Mouse (Mus musculus) lung, embryonic 14.5 days (tissue): ENCODE data around the gene Traf2. TPM values are rescaled to one million over a fixed set of nuclear protein-coding genes. Genes with fewer than 3 reads are reported as not detected.

ENCODE experiments used
- ATAC-seq: fragments of 200-750 bp; cut with Nextera tagmentation; 2 replicates; pipeline ENCODE4 v1.8.0; 2017; ENCODE audit warnings: mild to moderate bottlenecking, moderate TSS enrichment, moderate library complexity; ENCODE audit not compliant: insufficient read depth
- DNase-seq: peaks from one replicate; pipeline ENCODE4 v3.0.0-alpha.2; 2015
- H3K27ac ChIP-seq: fragments of 300-500 bp; sonication (generic); 2 replicates; pipeline ENCODE4 v1.5.1; 2014; ENCODE audit warnings: low read depth, mild to moderate bottlenecking, moderate library complexity
- H3K27me3 ChIP-seq: fragments of 300-500 bp; sonication (generic); 2 replicates; pipeline ENCODE4 v1.6.1; 2014; ENCODE audit warnings: low read length, control low read depth; ENCODE audit not compliant: insufficient read depth
- H3K36me3 ChIP-seq: fragments of 300-500 bp; sonication (generic); 2 replicates; pipeline ENCODE4 v1.6.1; 2014; ENCODE audit warnings: control low read depth; ENCODE audit not compliant: insufficient read depth
- H3K4me1 ChIP-seq: fragments of 300-500 bp; sonication (generic); 2 replicates; pipeline ENCODE4 v1.6.1; 2014; ENCODE audit warnings: antibody characterized with exemption, control low read depth; ENCODE audit not compliant: insufficient read depth
- H3K4me2 ChIP-seq: fragments of 300-500 bp; sonication (generic); 2 replicates; pipeline ENCODE4 v1.6.1; 2014; ENCODE audit warnings: mild to moderate bottlenecking
- H3K4me3 ChIP-seq: fragments of 300-500 bp; sonication (generic); 2 replicates; pipeline ENCODE4 v1.5.1; 2014; ENCODE audit warnings: low read depth, low read length
- H3K9ac ChIP-seq: fragments of 300-500 bp; sonication (generic); 2 replicates; pipeline ENCODE4 v1.6.1; 2014
- H3K9me3 ChIP-seq: fragments of 300-500 bp; sonication (generic); 2 replicates; pipeline ENCODE4 v1.6.1; 2016; ENCODE audit warnings: low read depth, low read length, control low read depth
- CTCF ChIP-seq: IDR thresholded peaks from 2 replicates; pipeline ENCODE4 v1.5.1; 2016; ENCODE audit warnings: antibody characterized with exemption, low read depth
- WGBS: fragments of 180-500 bp; shearing (Covaris S2); extraction: QIAGEN DNeasy Blood & Tissue Kit; methylation state at CpG from one replicate; pipeline ENCODE4 v1.1.7; 2014; 5-methylcytosine and 5-hydroxymethylcytosine counted together
- polyA plus RNA-seq: library from polyadenylated mRNA; unstranded; fragments of >200 nt; fragmentation: Nextera tagmentation; extraction: Ambion mirVana; gene quantifications from 2 replicates; pipeline ENCODE4 v1.2.1, GENCODE M21; 2014

The Traf2 gene
- polyA plus RNA-seq, 1 experiment from 2014 or later = 35.3 TPM

DNA sequence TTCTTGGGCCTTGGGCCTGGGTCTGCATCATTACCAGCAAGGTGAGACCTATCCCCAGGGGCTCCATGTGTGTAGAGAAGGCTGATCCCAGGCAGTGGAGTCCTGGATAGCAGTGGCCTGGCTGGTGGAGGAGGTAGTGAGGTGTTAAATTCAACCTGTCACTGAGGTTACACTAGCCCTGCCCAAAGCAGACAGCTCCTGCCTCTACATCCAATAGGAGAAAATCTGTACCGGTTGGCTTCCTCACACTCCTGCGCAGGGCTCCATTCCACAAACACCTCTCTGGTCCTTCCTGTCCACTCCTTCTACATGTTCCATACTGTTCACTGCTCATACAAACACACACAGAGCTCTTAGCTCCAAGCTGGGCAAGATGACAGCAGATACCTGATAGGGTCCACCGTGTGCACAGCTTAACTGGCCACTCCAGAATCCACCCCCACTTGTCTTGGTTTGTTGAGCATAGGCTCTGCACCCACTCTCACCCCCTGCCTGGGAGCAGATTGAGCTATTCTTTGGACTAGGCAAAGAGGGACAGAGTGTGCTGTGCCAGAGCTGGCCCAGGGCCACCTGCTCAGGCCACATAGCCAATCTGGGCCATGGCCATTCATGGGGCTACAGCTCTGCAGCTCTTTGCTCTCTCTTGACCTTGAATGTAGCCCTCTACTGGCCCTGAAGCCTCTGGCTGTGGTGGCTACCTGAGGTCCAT, 68.6 kb downstream of the Traf2 start:
- no peak overlapping the region for H3K9ac ChIP-seq
- no peaks in the 10 kb centered on the region for H3K4me1 ChIP-seq
- no peaks in the 10 kb centered on the region for H3K27me3 ChIP-seq
- H3K36me3 ChIP-seq = no peaks in the 10 kb centered on the region
- ATAC-seq (no peak), DNase-seq (no peak)
- H3K4me2 ChIP-seq = no peak overlapping the region
- H3K9me3 ChIP-seq = no peaks in the 10 kb centered on the region
- no peak overlapping the region for H3K27ac ChIP-seq
- TF ChIP-seq CTCF = no peak
- H3K4me3 ChIP-seq = no peak overlapping the region
- WGBS = 79% methylated on average over 3 of the region's 3 CpGs

DNA sequence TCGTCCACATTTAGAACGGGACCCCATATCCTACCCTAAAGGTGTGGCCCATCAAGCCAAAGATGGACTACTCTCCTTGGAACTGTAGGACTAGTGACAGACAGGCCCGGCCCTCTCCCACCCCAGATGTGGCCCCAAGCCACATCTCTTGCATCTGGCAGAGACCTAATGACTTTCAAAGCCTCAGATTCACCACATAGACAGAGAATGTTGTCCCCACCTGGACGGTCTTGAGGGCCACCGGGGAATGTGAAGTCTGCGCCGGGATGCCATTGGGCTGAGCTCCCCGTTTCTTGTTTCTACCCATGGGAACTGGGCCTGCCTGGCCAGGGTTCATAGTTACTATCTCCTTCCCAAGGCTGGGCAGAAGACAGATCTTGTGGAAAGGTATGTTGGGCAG, 69.2 kb downstream of the Traf2 start:
- no peaks in the 10 kb centered on the region for H3K4me1 ChIP-seq
- WGBS = 82% methylated on average over 8 of the region's 8 CpGs
- DNase-seq (no peak), ATAC-seq (no peak)
- no peak overlapping the region for H3K4me2 ChIP-seq
- H3K27ac ChIP-seq = no peak overlapping the region
- no peak overlapping the region for H3K4me3 ChIP-seq
- H3K27me3 ChIP-seq = no peaks in the 10 kb centered on the region
- no peak for TF ChIP-seq CTCF
- no peaks in the 10 kb centered on the region for H3K9me3 ChIP-seq
- H3K36me3 ChIP-seq = no peaks in the 10 kb centered on the region
- H3K9ac ChIP-seq = no peak overlapping the region

DNA sequence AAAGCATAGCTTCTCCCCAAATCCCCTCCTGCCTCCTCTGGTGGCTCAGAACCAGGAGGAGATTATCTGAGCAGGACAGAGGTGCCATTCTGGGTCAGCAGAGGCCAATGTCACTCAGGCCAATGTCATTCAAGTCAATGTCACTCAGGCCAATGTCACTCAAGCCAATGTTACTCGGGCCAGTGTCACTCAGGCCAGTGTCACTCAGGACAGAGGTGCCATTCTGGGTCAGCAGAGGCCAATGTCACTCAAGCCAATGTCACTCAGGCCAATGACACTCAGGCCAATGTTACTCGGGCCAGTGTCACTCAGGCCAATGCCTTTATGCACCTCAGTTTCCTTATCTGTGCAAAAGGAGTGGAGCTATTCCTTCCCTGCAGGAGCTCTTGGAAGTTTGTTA, 74.2 kb downstream of the Traf2 start:
- no peaks in the 10 kb centered on the region for H3K4me1 ChIP-seq
- H3K9me3 ChIP-seq = no peaks in the 10 kb centered on the region
- no peak overlapping the region for H3K4me2 ChIP-seq
- H3K27me3 ChIP-seq = no peaks in the 10 kb centered on the region
- TF ChIP-seq CTCF = no peak
- 70% methylated on average over 2 of the region's 2 CpGs for WGBS
- DNase-seq (no peak), ATAC-seq (no peak)
- no peak overlapping the region for H3K27ac ChIP-seq
- H3K36me3 ChIP-seq = no peaks in the 10 kb centered on the region
- H3K4me3 ChIP-seq = no peak overlapping the region
- no peak overlapping the region for H3K9ac ChIP-seq

DNA sequence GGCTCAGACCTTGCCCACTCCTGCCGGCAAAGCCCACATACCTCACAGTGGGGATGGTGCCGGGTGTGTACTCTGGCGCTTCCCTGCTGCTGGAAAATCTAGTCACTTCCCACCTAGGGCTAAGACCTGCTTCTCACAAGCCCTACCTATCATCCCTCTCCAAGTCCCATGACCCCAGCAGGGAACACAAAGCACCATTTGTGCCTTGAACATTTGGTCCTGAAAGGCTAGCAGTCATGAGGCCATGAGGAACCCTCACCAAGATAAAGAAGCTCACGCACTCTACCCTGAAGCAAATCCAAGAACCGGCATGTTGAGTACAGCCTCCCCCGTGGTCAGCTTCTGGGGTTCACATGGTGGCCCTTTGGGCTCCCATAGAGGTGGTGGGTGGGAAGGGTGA, 76.8 kb downstream of the Traf2 start, which contains the start of gene Ptgds:
Ptgds (minus strand) TSS at position 78 of the 400 bp plus-strand sequence.
- Histone ChIP-seq H3K27ac (no peak within 1 kb of the TSS), H3K9ac (no peak within 1 kb of the TSS), H3K4me1 (no peaks in the 10 kb centered on the region), H3K9me3 (no peaks in the 10 kb centered on the region), H3K36me3 (no peaks in the 10 kb centered on the region), H3K27me3 (no peaks in the 10 kb centered on the region), H3K4me3 (no peak within 1 kb of the TSS), H3K4me2 (no peak within 1 kb of the TSS)
- 32% methylated on average over 6 of the region's 6 CpGs for WGBS
- no peak for TF ChIP-seq CTCF
- DNase-seq = no peak
- no peak for ATAC-seq

DNA sequence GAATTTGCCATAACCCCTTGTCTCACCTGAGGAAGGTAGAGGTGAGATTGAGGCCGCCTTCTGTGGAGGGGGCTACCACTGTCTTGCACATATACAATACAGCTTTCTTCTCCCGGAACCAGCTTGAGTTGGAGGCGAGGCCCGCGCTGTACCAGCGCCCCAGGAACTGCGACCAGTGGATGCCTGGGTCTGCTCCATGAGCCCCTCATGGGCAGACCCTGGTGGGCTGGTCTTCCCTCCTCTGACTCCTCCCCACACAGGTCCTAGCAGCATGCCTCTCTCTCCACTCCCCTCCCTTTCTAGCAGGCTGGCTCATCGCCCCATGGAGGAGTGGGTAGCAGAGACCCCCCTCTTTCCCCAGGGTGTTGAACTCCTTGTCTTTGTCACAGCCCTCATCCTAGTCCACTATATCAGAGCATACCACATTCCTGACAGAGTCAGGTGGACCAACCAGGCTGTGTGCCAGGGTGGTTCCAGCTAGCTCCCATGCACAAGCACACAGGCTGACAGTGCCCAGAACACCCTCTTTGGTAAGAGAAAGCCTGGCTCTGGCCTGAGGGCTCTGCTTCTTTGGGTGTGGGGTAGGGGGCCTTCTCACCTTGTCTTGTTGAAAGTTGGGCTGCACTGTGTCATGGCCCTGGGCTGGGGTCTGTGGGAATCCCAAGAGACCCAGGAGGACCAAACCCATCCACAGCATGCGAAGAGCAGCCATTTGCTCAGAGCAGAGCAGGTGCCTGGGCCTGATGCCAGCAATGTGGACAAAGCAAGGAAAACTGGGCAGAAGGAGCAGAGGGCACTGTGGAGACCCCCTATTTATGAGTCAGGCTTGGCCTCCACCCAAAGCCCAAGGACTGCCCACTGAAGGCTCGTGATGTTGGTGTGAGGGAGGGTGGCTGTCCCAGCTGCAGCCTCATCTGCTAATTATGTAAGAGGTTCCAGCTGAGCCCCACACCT, 77.5 kb downstream of the Traf2 start:
- WGBS = 63% methylated on average over 10 of the region's 10 CpGs
- Histone ChIP-seq H3K9me3 (no peaks in the 10 kb centered on the region), H3K36me3 (no peaks in the 10 kb centered on the region), H3K9ac (no peak overlapping the region), H3K27ac (no peak overlapping the region), H3K4me1 (no peaks in the 10 kb centered on the region), H3K4me2 (no peak overlapping the region), H3K4me3 (no peak overlapping the region), H3K27me3 (no peaks in the 10 kb centered on the region)
- no peak for TF ChIP-seq CTCF
- DNase-seq (peak; percentile 13), ATAC-seq (peak; percentile 42)

Other genes with a start within 250 kb of the Traf2 start
- 0.78 and 0.84 TPM in 2 replicates for gene Grin1, start 227.8 kb downstream of the Traf2 start, polyA plus RNA-seq
- 70.9 and 76.4 TPM in 2 replicates for gene Man1b1, start 214.6 kb downstream of the Traf2 start, polyA plus RNA-seq
- gene Dpp7, start 190.6 kb downstream of the Traf2 start, polyA plus RNA-seq = 13.9 and 16.6 TPM in 2 replicates
- 17.4 and 20.1 TPM in 2 replicates for gene Uap1l1, start 181.3 kb downstream of the Traf2 start, polyA plus RNA-seq
- gene Sapcd2, start 174.6 kb downstream of the Traf2 start, polyA plus RNA-seq = 42.0 and 45.5 TPM in 2 replicates
- gene Entpd2, start 151.1 kb downstream of the Traf2 start, polyA plus RNA-seq = 0.92 and 1.2 TPM in 2 replicates
- gene Npdc1, start 147.6 kb downstream of the Traf2 start, polyA plus RNA-seq = 19.5 and 20.5 TPM in 2 replicates
- not detected in 2 replicates for gene Fut7, start 123.7 kb downstream of the Traf2 start, polyA plus RNA-seq
- gene Abca2, start 118.2 kb downstream of the Traf2 start, polyA plus RNA-seq = 3.9 and 4.6 TPM in 2 replicates
- 20.0 and 30.2 TPM in 2 replicates for gene Clic3, start 90.1 kb downstream of the Traf2 start, polyA plus RNA-seq
- 15.8 and 23.5 TPM in 2 replicates for gene Paxx, start 85.8 kb downstream of the Traf2 start, polyA plus RNA-seq
- gene Ptgds, start 76.9 kb downstream of the Traf2 start, polyA plus RNA-seq = 3.3 and 3.4 TPM in 2 replicates
- not detected in 2 replicates for gene Lcn12, start 53.0 kb downstream of the Traf2 start, polyA plus RNA-seq
- gene Fbxw5, start 46.2 kb downstream of the Traf2 start, polyA plus RNA-seq = 75.8 and 77.7 TPM in 2 replicates
- gene C8g, start 45.2 kb downstream of the Traf2 start, polyA plus RNA-seq = 3.9 and 5.5 TPM in 2 replicates
- 282 and 295 TPM in 2 replicates for gene Edf1, start 10.9 kb upstream of the Traf2 start, polyA plus RNA-seq
- gene Mamdc4, start 27.9 kb upstream of the Traf2 start, polyA plus RNA-seq = 2.2 and 4.1 TPM in 2 replicates
- gene Phpt1, start 28.3 kb upstream of the Traf2 start, polyA plus RNA-seq = 183 and 197 TPM in 2 replicates
- 0.37 TPM in 1 of 2 replicates, not detected in the other for gene Ajm1, start 34.8 kb upstream of the Traf2 start, polyA plus RNA-seq
- 75.5 and 85.7 TPM in 2 replicates for gene Rabl6, start 61.6 kb upstream of the Traf2 start, polyA plus RNA-seq
- 0.24 and 0.28 TPM in 2 replicates for gene Ccdc183, start 70.7 kb upstream of the Traf2 start, polyA plus RNA-seq
- gene Tmem141, start 75.1 kb upstream of the Traf2 start, polyA plus RNA-seq = 21.9 and 26.0 TPM in 2 replicates
- 1.8 and 2.9 TPM in 2 replicates for gene Fcna, start 81.1 kb upstream of the Traf2 start, polyA plus RNA-seq
- gene Lcn8, start 106.2 kb upstream of the Traf2 start, polyA plus RNA-seq = 0.51 and 0.61 TPM in 2 replicates
- not detected in 2 replicates for gene Lcn5, start 111.0 kb upstream of the Traf2 start, polyA plus RNA-seq
- not detected in 2 replicates for gene Lcn6, start 129.8 kb upstream of the Traf2 start, polyA plus RNA-seq
- not detected in 2 replicates for gene Lcn10, start 135.8 kb upstream of the Traf2 start, polyA plus RNA-seq
- not detected in 2 replicates for gene Obp2a, start 153.1 kb upstream of the Traf2 start, polyA plus RNA-seq
- 65.3 and 71.9 TPM in 2 replicates for gene Bmyc, start 159.8 kb upstream of the Traf2 start, polyA plus RNA-seq
- gene Obp2b, start 190.1 kb upstream of the Traf2 start, polyA plus RNA-seq = not detected in 2 replicates
- gene Lcn3, start 218.6 kb upstream of the Traf2 start, polyA plus RNA-seq = not detected in 2 replicates
- not detected in 2 replicates for gene Lcn11, start 230.1 kb upstream of the Traf2 start, polyA plus RNA-seq
- gene Gm13539, start 235.3 kb upstream of the Traf2 start, polyA plus RNA-seq = not detected in 2 replicates